Mouse (Mus musculus) bone marrow macrophage, adult 2 months (primary cell): ENCODE data around the gene Ralgps1.

Source experiments
- CTCF ChIP-seq: IDR thresholded peaks from 2 replicates; pipeline ENCODE4 v1.5.1; 2012; ENCODE audit warnings: low read depth, mild to moderate bottlenecking, low read length, moderate library complexity
- POLR2A ChIP-seq: IDR thresholded peaks from 2 replicates; pipeline ENCODE4 v1.6.1; 2012; ENCODE audit warnings: mild to moderate bottlenecking, low read depth, low read length, borderline replicate concordance

- no peak for TF ChIP-seq CTCF
- no peak for TF ChIP-seq POLR2A
Measured at GRCm38 (mm10) chr2:33189976-33190375, 181.3 kb downstream of the Ralgps1 start.
